Mouse (Mus musculus) brain, adult 10 weeks (tissue): Measurements from ENCODE around the gene Eefsec. TPM values are rescaled to one million over a fixed set of nuclear protein-coding genes. Genes with fewer than 3 reads are reported as not detected.

ENCODE experiments used
- polyA plus RNA-seq: library from polyadenylated mRNA; stranded (reverse); fragments of 350-450 nt; fragmentation: Illumina TruSeq; extraction: RNeasy Lipid Tissue Mini Kit (QIAGEN cat#74804); gene quantifications from one replicate; pipeline ENCODE4 v1.2.3, GENCODE M21; 2015; ENCODE audit warnings: low read depth, low replicate concordance

The Eefsec gene
- polyA plus RNA-seq, result 14.0 TPM

GRCm38 (mm10) chr6:88446063-88447002, at the start of gene Eefsec:
Eefsec (minus strand) TSS chr6:88446539.

GRCm38 (mm10) chr6:88465181-88465920, 19.0 kb upstream of the Eefsec start, which contains the start of gene Ruvbl1:
Ruvbl1 (plus strand) TSS chr6:88465409.

GRCm38 (mm10) chr6:88221968-88222367, 224.4 kb downstream of the Eefsec start, which contains the start of gene Dnajb8:
Dnajb8 (plus strand) TSS chr6:88222268.

Other genes with a start within 250 kb of the Eefsec start
- not detected for gene Dnajb8, start 224.3 kb downstream of the Eefsec start, polyA plus RNA-seq
- gene Ruvbl1, start 18.9 kb upstream of the Eefsec start, polyA plus RNA-seq, result 49.7 TPM
- gene Sec61a1, start 72.4 kb upstream of the Eefsec start, polyA plus RNA-seq, result 53.6 TPM
- gene Kbtbd12, start 191.4 kb upstream of the Eefsec start, polyA plus RNA-seq, result 0.73 TPM